Mouse (Mus musculus) ES-E14 (cell line): ENCODE data around the gene Tmem89. TPM values are rescaled to one million over a fixed set of nuclear protein-coding genes. Genes with fewer than 3 reads are reported as not detected.
A peak's percentile ranks its signal among the peaks of the same experiment; 100 is the strongest.

Experiments used
- DNase-seq: peaks from one replicate; pipeline ENCODE4 v3.0.0-alpha.2; 2013; ENCODE audit warnings: low read depth, low spot score
- H3K27ac ChIP-seq: 2 replicates; pipeline ENCODE4 v1.5.1; 2012; ENCODE audit warnings: low read depth, mild to moderate bottlenecking, low read length, moderate library complexity, mixed read lengths; ENCODE audit not compliant: poor library complexity, insufficient read depth, severe bottlenecking
- H3K36me3 ChIP-seq: 2 replicates; pipeline ENCODE4 v1.6.1; 2012; ENCODE audit warnings: mild to moderate bottlenecking, low read length, moderate library complexity, mixed read lengths; ENCODE audit not compliant: control insufficient read depth, poor library complexity, insufficient read depth, severe bottlenecking
- H3K4me1 ChIP-seq, 2 experiments: fragments of 150-350 bp in 1 of 2; sonication (generic) in 1 of 2; 2 replicates each; pipeline ENCODE4 v1.6.1; 2012; ENCODE audit warnings: low read length in 2 of 2, mild to moderate bottlenecking in 1 of 2, mixed read lengths in 1 of 2; ENCODE audit not compliant: control insufficient read depth in 2 of 2, insufficient read depth in 2 of 2, poor library complexity in 1 of 2
- H3K4me3 ChIP-seq, 2 experiments: fragments of 150-350 bp in 1 of 2; sonication (generic) in 1 of 2; 2 replicates each; pipeline ENCODE4 v1.5.1; 2012; ENCODE audit warnings: low read length in 2 of 2, low read depth in 1 of 2, mild to moderate bottlenecking in 1 of 2, mixed read lengths in 1 of 2; ENCODE audit not compliant: insufficient read depth in 1 of 2, poor library complexity in 1 of 2, severe bottlenecking in 1 of 2
- H3K9ac ChIP-seq: 2 replicates; pipeline ENCODE4 v1.6.1; 2012; ENCODE audit warnings: low read depth, mild to moderate bottlenecking, low read length, mixed read lengths; ENCODE audit not compliant: poor library complexity, insufficient read depth, severe bottlenecking
- H3K9me3 ChIP-seq: fragments of 150-350 bp; sonication (generic); 2 replicates; pipeline ENCODE4 v1.6.1; 2012; ENCODE audit warnings: low read depth, mild to moderate bottlenecking, low read length; ENCODE audit not compliant: control insufficient read depth, insufficient read depth
- CHD2 ChIP-seq: IDR thresholded peaks from 2 replicates; pipeline ENCODE4 v1.6.1; 2014; ENCODE audit warnings: mild to moderate bottlenecking, low read depth, low read length, inconsistent platforms
- HCFC1 ChIP-seq: IDR thresholded peaks from 2 replicates; pipeline ENCODE4 v1.6.1; 2012; ENCODE audit warnings: low read length, inconsistent platforms, borderline replicate concordance; ENCODE audit not compliant: insufficient read depth
- MAFK ChIP-seq: IDR thresholded peaks from 2 replicates; pipeline ENCODE4 v1.6.1; 2014; ENCODE audit warnings: mild to moderate bottlenecking, low read depth, low read length, inconsistent platforms; ENCODE audit not compliant: insufficient read depth
- ZC3H11A ChIP-seq: IDR thresholded peaks from 2 replicates; pipeline ENCODE4 v1.6.1; 2012; ENCODE audit warnings: low read depth, mild to moderate bottlenecking, inconsistent platforms, low read length, borderline replicate concordance
- ZNF384 ChIP-seq: IDR thresholded peaks from 2 replicates; pipeline ENCODE4 v1.6.1; 2012; ENCODE audit warnings: low read depth, low read length, inconsistent platforms
- in situ Hi-C, 2 experiments: fragments of 600-800 bp; cut with MboI; formaldehyde crosslinking; loops; one replicate each; pipeline ENCODE4 v1.15.1; 2025; ENCODE audit warnings: low sequenced_read_pairs in 2 of 2, inconsistent platforms in 1 of 2; ENCODE audit not compliant: unreplicated experiment in 2 of 2
- total RNA-seq: library from RNA; depleted of rRNA; stranded (reverse); fragments of 300-350 nt; gene quantifications from 2 replicates; pipeline ENCODE4 v1.2.3, GENCODE M21; 2012

Gene Tmem89
- total RNA-seq, 1 experiment = 0.22 TPM

- peaks cover under 1 to 7% of the 10 kb centered on the region in 2 experiments; a peak in 2 of 4 replicates for H3K4me1 ChIP-seq
- H3K36me3 ChIP-seq = no peaks in the 10 kb centered on the region
- TF ChIP-seq ZC3H11A (no peak), HCFC1 (no peak), ZNF384 (no peak), MAFK (no peak), CHD2 (no peak)
- in situ Hi-C loops = no loop called here
- DNase-seq = no peak
- no peak overlapping the region for H3K27ac ChIP-seq
- H3K9me3 ChIP-seq = no peaks in the 10 kb centered on the region
- H3K9ac ChIP-seq = no peak overlapping the region
- H3K4me3 ChIP-seq = no peak overlapping the region
Observed at GRCm38 (mm10) chr9:108928424-108928823, 14.0 kb downstream of the Tmem89 start.

- TF ChIP-seq HCFC1 = no peak
- TF ChIP-seq ZC3H11A = no peak
- no peak for TF ChIP-seq CHD2
- TF ChIP-seq ZNF384 = no peak
- no peak for TF ChIP-seq MAFK
- Histone ChIP-seq H3K9ac (no peak overlapping the region), H3K27ac (no peak overlapping the region), H3K36me3 (peaks cover 17% of the 10 kb centered on the region), H3K9me3 (no peaks in the 10 kb centered on the region), H3K4me1 (no peaks in the 10 kb centered on the region; a peak in 1 of 4 replicates), H3K4me3 (no peak overlapping the region)
- no peak for DNase-seq
- in situ Hi-C loops = no loop called here
Observed at GRCm38 (mm10) chr9:108935991-108936390, 21.6 kb downstream of the Tmem89 start.

GRCm38 (mm10) chr9:108936418-108937364, 22.3 kb downstream of the Tmem89 start, which contains the start of gene Uqcrc1:
Uqcrc1 (plus strand) TSS chr9:108936633.
- no peaks in the 10 kb centered on the region for H3K9me3 ChIP-seq
- H3K36me3 ChIP-seq = peaks cover 21% of the 10 kb centered on the region
- H3K27ac ChIP-seq = peak within 1 kb of the TSS; percentile 33; the same call in 1 of the 2 replicates
- peak within 1 kb of the TSS; percentile 85 to 97 for H3K4me3 ChIP-seq
- TF ChIP-seq CHD2 (no peak), MAFK (no peak), ZC3H11A (peak; percentile 40; the same call in 1 of the 2 replicates), HCFC1 (peak; percentile 73)
- no peaks in the 10 kb centered on the region; a peak in 1 of 4 replicates for H3K4me1 ChIP-seq
- H3K9ac ChIP-seq = peak within 1 kb of the TSS; percentile 93
- in situ Hi-C loops = no loop called here
- DNase-seq = peak; percentile 97

- in situ Hi-C loops = no loop called here
- no peaks in the 10 kb centered on the region for H3K4me1 ChIP-seq
- no peak for DNase-seq
- no peak for TF ChIP-seq CHD2
- TF ChIP-seq ZC3H11A = no peak
- no peak for TF ChIP-seq ZNF384
- no peak for TF ChIP-seq HCFC1
- no peak for TF ChIP-seq MAFK
- no peak overlapping the region for H3K27ac ChIP-seq
- peaks cover 79% of the 10 kb centered on the region for H3K36me3 ChIP-seq
- H3K9me3 ChIP-seq = no peaks in the 10 kb centered on the region
- no peak overlapping the region for H3K9ac ChIP-seq
- H3K4me3 ChIP-seq = no peak overlapping the region
Observed at GRCm38 (mm10) chr9:108945111-108945510, 30.7 kb downstream of the Tmem89 start.
